Mouse (Mus musculus) ZHBTc4 (cell line): ENCODE results near the gene Myl7.
"Not testable (repeated sequence)": the region's sequence is repeated elsewhere in the genome, so short reads cannot be mapped to it uniquely, and the experiment has no call there.

ENCODE experiments used
- DNase-seq: peaks from one replicate; pipeline ENCODE4 v3.0.0-alpha.2; 2011; ENCODE audit warnings: low read depth, low spot score

The Myl7 gene

DNA sequence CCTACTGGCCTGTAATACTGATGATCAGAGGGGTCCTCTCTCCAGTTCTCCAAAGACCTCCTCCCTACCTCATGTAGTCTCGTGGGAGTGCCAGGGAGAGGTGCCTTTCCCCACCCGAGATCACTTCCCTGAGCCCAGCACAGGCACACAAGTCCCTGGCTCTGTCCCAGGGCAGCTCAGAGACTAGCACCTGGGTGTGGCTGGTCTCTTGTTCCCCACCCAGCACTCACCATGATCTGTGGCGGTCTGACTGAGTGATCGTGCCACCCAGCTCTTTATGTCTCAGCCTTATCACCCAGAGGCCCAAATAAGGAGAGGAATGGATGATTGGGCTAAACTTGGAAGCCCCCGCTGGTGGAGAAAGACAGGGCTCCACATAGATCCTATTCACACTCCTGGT is at the start of gene Myl7:
Gene Myl7, minus strand, starts transcription at position 252 of the 400 bp plus-strand sequence.
- DNase-seq: peak; percentile 45

DNA sequence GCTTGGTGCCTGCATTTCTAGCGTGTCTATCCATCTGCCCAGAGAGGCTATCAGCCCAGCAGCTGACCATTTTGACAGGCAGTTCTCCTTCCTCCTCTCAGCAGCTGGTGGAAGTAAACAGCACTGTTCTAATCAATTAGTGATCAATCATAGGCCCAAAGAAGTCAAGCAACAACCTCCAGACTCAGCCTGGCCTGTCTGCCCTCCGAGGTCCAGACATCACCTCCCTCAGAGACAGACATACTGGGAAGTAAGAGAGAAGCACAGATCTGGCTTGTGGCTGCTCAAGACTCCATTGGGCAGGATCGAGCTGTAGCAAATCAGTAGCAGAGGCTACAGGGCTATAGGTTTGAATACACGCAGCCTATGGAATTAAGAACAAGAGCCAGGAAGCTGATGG is 49.2 kb upstream of the Myl7 start:
- no peak for DNase-seq

DNA sequence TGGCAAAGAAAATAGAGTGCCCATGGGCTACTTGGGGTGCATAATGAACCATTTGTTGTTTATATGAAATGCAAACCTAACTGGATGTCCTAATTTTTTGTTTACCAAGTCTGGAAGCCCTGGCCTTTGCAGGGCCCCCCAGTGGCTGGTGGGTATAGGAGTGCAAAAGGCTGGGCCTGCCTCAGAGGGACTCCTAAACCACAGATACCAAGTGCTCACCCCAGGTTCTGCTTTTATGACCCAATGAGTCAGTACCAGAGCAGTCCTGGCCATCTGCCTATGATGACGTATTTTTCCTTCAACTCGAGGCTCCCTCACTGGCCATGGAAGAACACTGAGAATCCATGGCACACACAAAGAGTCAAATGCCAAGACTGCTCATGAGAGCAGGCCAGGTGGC is 46.5 kb upstream of the Myl7 start:
- no peak for DNase-seq

DNA sequence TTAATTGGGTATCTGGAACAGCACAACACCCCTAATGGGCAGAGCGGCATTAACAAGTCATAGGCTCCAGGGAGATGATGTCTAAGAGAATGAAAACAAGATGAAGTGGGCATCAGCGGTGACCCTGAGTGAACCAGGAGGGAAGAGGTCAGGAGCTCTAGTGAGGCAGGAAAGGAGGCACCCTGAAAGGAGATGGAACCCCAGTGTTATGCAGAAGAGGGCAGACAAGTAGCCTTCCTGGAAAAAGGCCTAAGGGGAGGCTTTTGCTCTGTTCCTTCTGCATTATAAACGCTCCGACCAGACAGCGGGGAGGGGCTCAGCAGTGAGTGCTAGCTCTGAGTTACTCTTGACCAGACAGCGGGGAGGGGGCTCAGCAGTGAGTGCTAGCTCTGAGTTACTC is 44.4 kb upstream of the Myl7 start:
- DNase-seq: peak; percentile 83

DNA sequence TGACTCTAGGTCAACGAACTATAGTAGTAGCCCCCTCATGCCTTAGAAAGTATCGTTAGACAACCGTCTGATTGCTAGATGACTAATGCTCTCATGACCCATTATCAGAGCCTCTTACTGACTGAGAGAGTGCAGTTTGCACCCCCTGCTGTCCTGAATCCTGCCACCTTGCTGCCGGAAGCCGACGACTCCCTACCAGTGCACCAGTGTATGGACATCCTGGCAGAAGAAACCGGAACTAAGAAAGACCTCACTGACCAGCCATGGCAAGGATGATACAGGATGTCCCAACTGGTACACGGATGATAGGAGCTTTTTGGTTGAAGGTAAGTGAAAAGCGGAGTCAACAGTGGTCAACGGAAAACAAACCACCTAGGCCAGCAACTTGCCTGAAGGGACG is 35.9 kb upstream of the Myl7 start:
- DNase-seq: not testable (repeated sequence)

DNA sequence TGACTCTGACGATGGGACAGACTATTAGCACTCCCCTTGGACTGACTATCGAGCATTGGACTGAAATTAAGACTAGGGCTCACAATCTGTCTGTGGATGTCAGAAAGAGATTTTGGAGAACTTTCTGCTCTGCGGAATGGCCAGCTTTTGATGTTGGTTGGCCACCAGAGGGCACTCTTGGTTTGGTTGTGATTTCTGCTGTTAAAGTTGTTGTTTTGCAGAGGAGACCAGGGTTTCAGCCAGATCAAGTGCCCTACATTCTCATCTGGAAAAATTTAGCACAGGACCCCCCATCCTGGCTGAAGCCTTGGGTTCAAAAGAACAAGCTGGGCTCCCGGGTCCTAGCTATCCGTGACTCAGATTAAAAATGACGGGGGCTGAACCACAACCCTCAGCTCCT is 33.4 kb upstream of the Myl7 start:
- DNase-seq: peak; percentile 25

DNA sequence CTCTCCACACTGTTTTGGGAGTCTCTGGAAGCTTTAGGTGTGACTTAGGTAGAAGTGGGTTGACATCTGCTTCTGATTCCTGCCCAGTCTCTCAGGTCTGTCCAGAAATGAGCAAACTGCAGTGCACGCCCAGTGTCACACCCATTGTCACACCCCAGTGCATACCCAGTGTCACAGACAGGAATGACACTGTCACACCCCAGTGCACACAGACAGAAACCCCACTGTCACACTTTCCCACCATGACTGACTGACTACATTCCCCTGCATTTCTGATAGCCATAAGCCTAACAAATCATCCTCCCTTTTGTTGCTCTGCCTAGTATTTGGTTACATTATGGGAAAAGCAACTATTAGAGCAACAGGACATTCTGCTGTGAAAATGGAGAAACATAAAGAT is 32.0 kb upstream of the Myl7 start:
- DNase-seq: no peak

DNA sequence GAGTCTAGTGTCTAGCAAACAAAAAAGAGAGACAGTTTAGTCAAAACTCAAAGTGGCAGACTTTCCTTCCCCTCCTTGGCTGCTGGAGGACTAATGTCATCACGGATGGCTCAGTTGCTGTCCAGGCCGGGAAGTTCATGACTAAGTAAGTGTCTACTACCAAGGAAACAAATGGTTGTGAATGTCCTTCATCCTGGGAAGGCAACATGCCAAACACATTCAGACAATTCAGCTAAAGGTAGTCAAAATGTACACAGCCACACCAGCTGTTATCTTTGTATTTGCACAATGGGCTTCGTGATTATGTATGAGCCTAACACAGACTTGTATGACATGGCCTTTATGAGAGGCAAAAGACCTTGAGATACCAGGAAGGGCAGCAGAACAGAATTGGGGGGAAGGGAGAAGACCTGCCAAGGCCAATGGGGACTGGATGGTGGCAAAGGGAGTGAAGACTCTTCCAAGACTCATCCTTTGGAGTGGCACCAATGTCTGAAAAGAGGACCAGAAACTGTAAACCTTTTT is 28.2 kb upstream of the Myl7 start:
- peak; percentile 20 for DNase-seq

DNA sequence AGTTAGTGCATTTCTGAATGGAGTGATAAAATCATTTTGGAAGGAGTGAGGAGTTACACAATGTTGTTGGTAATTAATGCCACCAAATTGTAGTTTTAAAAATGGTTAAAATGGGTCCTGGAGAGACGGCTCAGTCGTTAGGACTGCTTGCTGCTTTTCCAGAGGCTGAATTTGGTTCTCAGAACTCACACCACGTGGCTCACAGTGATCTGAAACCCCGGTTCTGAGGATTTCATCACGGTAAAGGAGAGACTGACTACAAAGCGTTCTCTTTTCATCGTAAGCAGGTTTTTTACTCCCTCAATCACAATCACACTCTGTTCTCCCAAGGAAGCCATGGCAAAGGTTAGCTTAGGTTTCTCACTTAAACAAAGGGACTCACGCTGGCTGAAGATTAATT is 26.1 kb upstream of the Myl7 start:
- DNase-seq: no peak

DNA sequence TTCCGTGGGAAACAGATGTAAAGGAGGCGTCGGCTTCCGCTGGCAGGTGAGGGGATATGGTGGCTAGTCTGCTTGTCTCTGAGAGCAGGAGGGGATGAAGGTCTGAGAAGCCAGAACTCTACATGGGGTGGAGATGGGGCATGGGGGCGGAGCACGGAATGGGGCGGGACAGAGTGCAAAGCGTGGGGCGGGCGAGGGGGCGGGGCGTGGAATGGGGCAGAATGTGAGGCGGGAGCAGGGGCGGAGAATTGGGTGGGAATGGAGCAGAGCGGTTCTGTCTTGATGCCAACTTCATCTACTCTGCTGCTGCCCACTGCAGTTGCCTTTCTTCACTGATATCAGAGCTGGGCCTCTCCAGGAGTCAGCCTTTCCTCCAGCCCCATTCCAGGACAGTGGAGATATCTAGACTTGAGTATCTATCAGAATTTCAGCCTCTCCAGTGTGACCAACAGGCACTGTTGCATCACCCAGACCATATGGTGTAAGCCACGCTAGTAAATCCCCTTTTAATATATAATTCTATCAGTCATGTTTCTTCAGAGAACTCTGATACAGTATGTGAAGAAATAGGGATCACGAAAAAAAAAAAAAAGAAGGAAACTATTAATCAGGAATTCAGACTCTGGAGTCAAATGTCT is 21.9 kb upstream of the Myl7 start:
- peak; percentile 85 for DNase-seq

DNA sequence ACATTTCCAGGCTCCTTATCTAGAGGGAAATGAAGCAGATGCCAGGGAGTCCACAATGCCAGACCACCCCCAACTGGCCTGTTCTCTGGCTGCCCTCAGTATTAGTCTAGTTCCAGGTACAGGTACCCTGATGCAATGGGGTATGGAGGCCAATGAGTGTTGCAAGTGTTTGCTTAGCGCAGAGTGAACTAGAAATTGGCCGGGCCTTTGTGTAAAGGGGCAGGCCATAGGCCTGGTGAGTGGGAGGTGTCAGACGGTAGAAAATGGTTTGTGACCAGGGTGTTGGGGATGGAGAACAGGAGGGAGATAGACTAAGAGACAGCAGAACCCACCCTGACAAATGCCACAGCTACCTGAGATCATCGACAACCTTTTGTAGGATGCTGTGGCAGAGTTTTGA is 21.0 kb upstream of the Myl7 start:
- no peak for DNase-seq

DNA sequence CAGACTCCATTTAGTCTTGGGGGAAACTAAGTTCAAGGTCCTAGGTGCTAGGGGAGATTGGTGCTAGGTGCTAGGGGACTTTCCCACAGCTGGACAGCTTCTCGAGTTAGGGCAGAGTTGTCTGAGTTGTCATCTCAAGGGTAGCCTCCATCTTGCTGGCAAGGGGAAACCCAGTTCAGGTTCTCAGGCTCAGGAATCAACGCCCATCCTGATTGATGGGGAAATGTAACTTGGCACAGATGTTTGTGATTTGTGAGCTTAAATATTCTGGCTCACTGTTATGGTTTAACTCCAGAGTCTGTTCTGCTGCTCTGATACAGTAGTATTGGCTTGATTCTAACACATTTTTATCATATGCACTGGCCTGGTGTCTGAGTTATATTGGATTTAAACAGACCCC is 19.5 kb upstream of the Myl7 start:
- no peak for DNase-seq

DNA sequence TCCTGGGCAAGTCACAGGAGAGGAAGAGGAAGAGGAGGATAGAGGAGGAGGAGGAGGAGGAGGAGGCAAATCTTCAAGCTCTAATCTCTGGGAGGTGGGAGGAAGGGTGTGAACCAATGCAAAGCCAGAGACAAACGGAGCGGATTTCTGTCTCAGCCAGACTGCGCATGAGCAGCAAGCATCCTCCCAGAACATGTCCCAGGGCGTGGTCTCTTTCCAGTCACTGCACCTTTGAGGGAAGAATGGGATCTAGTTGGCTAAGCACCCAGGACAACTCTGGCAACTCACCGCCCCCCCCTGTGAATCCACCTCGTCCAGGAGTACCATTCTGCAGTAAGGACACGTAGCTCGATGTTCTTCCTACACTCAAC is 17.6 kb upstream of the Myl7 start:
- DNase-seq: peak; percentile 73

DNA sequence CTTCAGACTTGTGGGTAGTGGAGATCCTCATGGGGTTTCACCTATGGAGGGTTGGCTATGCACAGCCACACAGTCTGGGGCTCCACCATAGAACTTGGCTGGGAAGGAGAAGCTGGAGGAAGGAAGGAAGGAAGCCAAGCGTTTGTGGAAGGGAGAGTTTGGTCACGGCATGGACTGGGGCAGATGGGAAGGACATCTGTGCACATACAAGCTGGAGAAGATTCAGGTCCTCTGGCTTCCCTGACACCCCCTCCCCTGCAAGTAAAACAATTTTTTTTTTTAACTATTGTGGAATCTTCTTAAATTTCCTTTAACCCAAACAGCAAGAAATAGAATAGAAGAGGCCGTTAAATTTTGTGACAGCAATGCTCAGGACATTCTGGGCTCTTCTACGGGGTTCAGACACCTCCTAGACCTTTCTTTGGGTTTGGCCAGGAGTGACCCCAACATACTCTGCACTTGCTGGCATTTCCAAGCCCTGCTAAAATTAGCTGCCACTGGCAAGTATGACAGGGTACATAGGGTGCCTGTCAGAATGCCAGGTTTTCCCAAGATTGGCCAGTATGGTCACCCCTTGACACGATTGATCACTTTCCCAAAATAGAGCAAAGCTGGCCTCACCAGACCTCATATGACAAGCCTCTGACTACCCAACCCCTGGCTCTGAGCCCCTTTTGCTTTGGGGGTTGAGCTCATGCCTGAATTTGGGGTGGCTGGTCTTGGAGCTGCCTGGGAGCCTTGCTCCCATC is 17.0 kb upstream of the Myl7 start:
- no peak for DNase-seq

DNA sequence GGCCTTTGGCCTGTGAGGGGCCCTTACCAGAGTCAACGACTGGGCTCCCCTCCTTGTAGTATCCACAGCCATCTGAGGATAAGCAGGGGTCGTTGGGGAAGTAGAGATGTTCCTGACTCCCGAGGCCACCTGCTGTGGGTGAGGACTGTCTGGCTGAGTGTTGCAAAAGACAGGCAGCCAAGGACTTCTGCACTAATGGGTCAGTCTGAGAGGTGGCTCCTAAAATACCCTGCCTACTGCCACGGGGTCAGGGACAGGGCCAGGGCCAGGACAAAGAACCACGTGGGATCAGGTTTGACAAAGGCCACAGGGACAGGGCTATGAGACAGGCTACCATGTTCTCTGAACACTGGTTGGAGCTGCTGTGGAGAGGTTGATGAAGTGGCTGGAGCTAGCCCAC is 16.4 kb upstream of the Myl7 start:
- no peak for DNase-seq

DNA sequence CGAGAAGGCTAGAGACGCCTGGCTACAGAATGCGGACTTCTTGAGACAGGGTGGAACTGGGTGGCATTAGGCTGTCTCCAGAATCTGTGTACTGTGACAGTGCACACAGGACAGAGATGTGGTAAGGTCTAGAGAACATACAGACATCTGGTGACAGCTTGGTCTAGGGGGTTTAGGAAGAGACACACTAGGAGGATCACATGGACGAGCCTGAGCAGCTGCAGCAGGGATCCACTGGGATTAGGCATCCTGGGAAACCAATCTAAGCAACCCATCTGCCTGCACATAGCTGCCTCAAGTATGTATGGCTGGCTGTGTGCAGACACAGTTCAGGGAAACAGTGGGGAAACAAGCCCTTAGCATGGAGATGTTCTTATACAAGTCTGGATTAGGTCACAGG is 15.4 kb upstream of the Myl7 start:
- no peak for DNase-seq

DNA sequence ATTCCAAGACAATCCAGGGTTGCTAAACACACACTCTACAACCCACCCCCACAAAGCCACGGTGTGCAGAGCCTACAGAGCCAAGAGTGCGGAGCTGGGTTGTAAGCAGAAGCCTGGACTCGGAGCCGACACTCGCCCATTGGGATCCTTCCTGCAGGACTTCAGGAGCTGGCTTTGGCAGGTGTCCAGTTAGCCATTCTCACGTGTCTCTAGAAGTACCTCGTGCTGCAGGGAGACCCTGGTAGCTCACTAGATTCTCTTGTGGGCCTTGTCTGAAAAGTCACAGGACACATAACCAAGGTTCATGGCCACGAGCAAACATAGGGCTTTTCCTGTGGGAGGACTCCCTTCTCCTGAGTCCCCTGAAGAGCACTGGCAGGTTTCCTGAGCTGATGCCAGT is 14.7 kb upstream of the Myl7 start:
- no peak for DNase-seq

DNA sequence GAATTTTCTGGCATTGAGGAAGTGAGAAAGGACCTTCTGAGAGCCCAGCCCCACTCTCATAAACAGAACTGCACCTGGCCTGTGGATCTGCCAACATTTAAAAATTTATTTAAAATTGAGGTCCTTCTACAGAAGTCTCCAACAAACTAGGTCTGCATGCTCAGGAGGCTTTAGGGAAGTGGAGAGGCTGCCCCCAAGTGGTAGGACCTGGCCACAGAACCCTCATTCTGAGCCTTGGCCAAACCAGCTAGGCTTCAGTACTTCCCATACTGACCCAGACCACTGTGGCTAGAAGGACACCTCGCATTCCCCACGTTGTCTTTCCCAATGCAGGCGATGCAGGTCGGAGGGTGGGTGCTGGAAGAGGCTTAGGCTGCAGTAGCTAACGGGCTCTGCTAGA is 14.1 kb upstream of the Myl7 start:
- peak; percentile 59 for DNase-seq

DNA sequence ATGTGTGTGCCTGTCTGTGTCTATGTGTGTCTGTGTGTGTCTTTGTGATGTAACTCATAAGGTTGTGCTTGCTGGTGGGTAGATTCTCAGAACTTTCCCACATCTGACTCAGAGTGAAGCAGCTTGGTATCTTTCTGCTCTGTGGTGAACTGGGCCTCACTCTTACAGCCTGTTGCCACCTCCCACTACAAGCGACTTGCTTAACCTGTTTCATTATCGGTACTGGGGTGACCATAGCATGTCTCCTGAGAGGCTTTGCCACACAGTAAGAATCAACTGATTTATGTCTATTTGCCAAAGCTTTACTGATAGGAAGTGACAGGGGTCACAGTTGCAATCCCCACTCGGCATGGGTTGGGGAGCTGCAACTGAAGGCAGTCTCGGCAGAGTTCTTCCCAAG is 10.1 kb upstream of the Myl7 start:
- no peak for DNase-seq

DNA sequence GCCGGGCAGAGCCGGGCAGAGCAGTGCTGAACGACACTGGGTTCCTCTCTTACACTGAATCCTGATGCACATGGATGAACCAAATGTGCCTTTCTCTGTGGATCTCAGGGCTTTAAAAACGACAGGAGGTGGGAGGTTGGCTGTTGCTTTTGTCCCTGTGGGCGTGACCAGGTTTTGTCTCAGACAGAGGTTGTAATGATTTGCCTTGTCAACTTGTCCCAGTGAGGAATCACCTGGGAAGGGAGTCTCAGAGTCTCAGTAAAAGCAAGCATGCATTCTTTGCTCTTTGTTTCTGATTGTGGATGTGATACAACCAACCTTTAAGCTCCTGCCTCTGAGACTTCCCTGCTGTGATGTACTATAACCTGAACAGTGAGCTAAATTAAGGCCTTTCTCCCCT is 8.5 kb upstream of the Myl7 start:
- peak; percentile 54 for DNase-seq

DNA sequence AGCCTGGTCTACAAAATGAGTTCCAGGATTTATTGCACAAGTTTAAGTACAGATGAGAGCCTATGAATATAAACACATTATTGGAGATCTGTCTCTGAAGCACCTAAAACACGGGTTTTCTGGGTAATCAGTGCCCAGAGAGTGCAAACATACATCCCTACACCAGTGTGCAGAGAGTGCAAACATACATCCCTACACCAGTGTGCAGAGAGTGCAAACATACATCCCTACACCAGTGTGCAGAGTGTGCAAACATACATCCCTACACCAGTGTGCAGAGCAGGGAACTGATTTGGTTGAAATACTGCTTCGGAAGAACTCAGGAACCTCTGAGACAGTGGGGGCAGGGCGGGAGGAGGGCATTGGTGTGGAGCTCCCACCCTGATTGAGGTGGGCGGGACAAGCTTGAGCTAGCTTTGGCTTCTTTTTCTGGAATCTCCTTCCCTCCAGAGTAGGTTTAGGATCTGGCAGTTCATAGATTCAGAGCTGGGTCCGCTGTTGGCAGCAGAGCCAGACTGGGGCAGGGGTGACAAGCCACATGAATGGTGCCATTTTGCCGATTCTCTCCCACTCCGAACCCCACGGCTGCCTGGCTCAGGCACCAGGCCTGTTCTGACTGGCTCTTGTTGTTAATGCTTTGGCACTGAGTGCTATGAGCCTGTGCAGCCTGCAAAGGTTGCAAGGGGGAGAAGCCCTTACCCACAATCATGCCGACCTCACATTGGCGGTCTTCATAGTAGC is 7.4 kb upstream of the Myl7 start:
- DNase-seq: peak; percentile 52

DNA sequence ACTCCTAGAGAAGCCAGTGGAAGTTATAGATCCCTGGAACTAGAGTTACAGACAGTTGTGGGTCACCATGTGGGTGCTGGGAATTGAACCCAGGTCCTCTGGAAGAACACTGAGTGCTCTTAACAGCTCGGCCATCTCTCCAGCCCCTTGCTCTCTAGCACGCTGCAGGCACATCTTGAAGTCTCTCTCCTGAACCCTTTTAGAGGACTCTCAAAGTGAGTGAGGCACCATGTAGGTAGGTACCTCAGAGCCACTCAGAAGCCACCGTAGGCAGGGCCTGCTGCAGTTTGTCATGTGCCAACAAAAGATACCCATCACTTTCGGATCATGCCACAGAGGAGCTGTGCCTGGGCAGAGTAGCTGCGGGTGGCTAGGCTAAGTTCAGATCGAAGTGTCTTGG is 6.3 kb upstream of the Myl7 start:
- DNase-seq: no peak

DNA sequence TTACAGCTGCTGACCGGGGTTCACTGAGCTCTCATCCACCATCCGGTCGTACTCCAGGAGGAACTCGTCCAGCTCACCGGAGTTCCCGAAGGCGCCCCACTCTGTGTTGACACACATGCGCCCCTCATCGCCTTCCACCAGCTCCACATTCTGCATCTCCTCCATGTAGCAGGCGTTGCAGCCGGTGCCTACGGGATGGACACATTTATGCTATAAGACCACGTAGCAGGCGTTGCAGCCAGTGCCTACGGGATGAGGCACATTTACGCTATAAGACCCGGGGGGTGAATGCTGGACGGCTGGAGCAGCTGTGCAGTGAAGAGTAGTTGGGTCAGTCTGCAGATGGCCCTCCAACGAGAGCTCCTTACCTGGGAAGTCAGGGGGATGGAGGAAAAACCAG is 5.8 kb upstream of the Myl7 start:
- no peak for DNase-seq
